Mouse (Mus musculus): Measurements from ENCODE around the gene Otud5. TPM values are rescaled to one million over a fixed set of nuclear protein-coding genes. Genes with fewer than 3 reads are reported as not detected.
"Not testable (repeated sequence)": the region's sequence is repeated elsewhere in the genome, so short reads cannot be mapped to it uniquely, and the experiment has no call there.

Gene Otud5
- total RNA-seq (2021) = 10 to 100 TPM; 25.7 to 28.5 TPM

GRCm38 (mm10) chrX:7841163-7842162 lies at the start of gene Otud5:
TSS of gene Otud5 (plus strand) at chrX:7841364.
- peak; percentile 91 for DNase-seq (ENCODE audit: low spot score)
- intact Hi-C loops (cut with DNase I) = no loop called here

GRCm38 (mm10) chrX:7793361-7793760 lies 47.8 kb upstream of the Otud5 start:
- DNase-seq (ENCODE audit: low spot score) = no peak
- intact Hi-C loops (cut with DNase I) = no loop called here

- intact Hi-C loops (cut with DNase I) = no loop called here
- no peak for DNase-seq (ENCODE audit: low spot score)
These were observed 46.1 kb upstream of the Otud5 start for GRCm38 (mm10) chrX:7795016-7795415.

- no peak for DNase-seq (ENCODE audit: low spot score)
- intact Hi-C loops (cut with DNase I) = no loop called here
These were observed 43.8 kb upstream of the Otud5 start for GRCm38 (mm10) chrX:7797327-7797726.

- DNase-seq (ENCODE audit: low spot score); intact Hi-C loops (cut with DNase I): not testable (repeated sequence)
These were observed 39.0 kb upstream of the Otud5 start for GRCm38 (mm10) chrX:7802157-7802556.

GRCm38 (mm10) chrX:7815016-7815415 lies 26.1 kb upstream of the Otud5 start:
- DNase-seq (ENCODE audit: low spot score); intact Hi-C loops (cut with DNase I): not testable (repeated sequence)

GRCm38 (mm10) chrX:7821865-7822779 lies 19.0 kb upstream of the Otud5 start, which contains the start of gene Kcnd1:
TSS of gene Kcnd1 (plus strand) at chrX:7822289.
- intact Hi-C loops (cut with DNase I) = no loop called here
- DNase-seq (ENCODE audit: low spot score) = no peak

GRCm38 (mm10) chrX:7837146-7837545 lies 4.0 kb upstream of the Otud5 start:
- no peak for DNase-seq (ENCODE audit: low spot score)
- intact Hi-C loops (cut with DNase I) = no loop called here

- intact Hi-C loops (cut with DNase I) = no loop called here
- no peak for DNase-seq (ENCODE audit: low spot score)
These were observed 362 bp upstream of the Otud5 start for GRCm38 (mm10) chrX:7840842-7841162.

GRCm38 (mm10) chrX:7842318-7842717 lies 1.2 kb downstream of the Otud5 start:
- no peak for DNase-seq (ENCODE audit: low spot score)
- intact Hi-C loops (cut with DNase I) = no loop called here

GRCm38 (mm10) chrX:7847845-7848244 lies 6.7 kb downstream of the Otud5 start:
- no peak for DNase-seq (ENCODE audit: low spot score)
- intact Hi-C loops (cut with DNase I) = no loop called here

- intact Hi-C loops (cut with DNase I) = loop anchor here (2.0 kb wide), 1 partner anchor 162 kb away; no protein-coding TSS in a partner anchor
- no peak for DNase-seq (ENCODE audit: low spot score)
These were observed 13.4 kb downstream of the Otud5 start for GRCm38 (mm10) chrX:7854578-7854977.

GRCm38 (mm10) chrX:7859191-7859753 lies 18.1 kb downstream of the Otud5 start:
- DNase-seq (ENCODE audit: low spot score) = no peak
- intact Hi-C loops (cut with DNase I) = loop anchor here (5.0 kb wide), 1 partner anchor 43 kb away; no protein-coding TSS in a partner anchor

GRCm38 (mm10) chrX:7863181-7863580 lies 22.0 kb downstream of the Otud5 start:
- intact Hi-C loops (cut with DNase I) = no loop called here
- DNase-seq (ENCODE audit: low spot score) = no peak

- intact Hi-C loops (cut with DNase I) = no loop called here
- DNase-seq (ENCODE audit: low spot score) = no peak
These were observed 23.4 kb downstream of the Otud5 start for GRCm38 (mm10) chrX:7864551-7864950.

GRCm38 (mm10) chrX:7865343-7865742 lies 24.2 kb downstream of the Otud5 start:
- DNase-seq (ENCODE audit: low spot score) = no peak
- intact Hi-C loops (cut with DNase I) = no loop called here

GRCm38 (mm10) chrX:7865786-7866185 lies 24.6 kb downstream of the Otud5 start:
- DNase-seq (ENCODE audit: low spot score) = no peak
- intact Hi-C loops (cut with DNase I) = no loop called here

- DNase-seq (ENCODE audit: low spot score) = no peak
- intact Hi-C loops (cut with DNase I) = no loop called here
These were observed 26.0 kb downstream of the Otud5 start for GRCm38 (mm10) chrX:7867141-7867540.

GRCm38 (mm10) chrX:7868506-7868905 lies 27.3 kb downstream of the Otud5 start:
- DNase-seq (ENCODE audit: low spot score) = no peak
- intact Hi-C loops (cut with DNase I) = no loop called here

- no peak for DNase-seq (ENCODE audit: low spot score)
- intact Hi-C loops (cut with DNase I) = no loop called here
These were observed 28.7 kb downstream of the Otud5 start for GRCm38 (mm10) chrX:7869826-7870225.
